Mouse (Mus musculus): ENCODE data around the gene Spdye4a. TPM values are rescaled to one million over a fixed set of nuclear protein-coding genes. Genes with fewer than 3 reads are reported as not detected.
A peak's percentile ranks its signal among the peaks of the same experiment; 100 is the strongest.

The Spdye4a gene
- not detected in 2 replicates for polyA plus RNA-seq (2015; fragmentation: Nextera tagmentation; extraction: Ambion mirVana)

DNA sequence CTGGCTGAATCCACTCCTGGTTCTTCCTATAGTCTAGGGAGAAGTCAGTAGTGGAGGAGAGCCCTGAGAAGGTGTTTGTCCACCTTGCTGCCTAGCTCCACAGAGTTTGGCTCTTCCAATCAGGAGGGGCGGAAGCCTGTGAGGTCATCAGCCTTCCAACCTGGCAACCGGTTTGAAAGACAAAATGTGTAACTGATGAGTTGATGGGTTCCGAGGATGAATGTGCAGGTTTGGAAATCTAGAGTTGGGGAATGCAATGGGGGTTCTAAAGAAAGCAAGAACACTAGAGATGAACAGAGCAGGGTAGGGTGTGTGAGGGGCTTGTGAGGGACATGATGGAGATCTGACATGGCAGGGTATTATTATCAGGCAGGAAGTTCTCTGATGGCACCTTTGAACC is at the start of gene Spdye4a:
TSS of gene Spdye4a (minus strand) at position 101 of the 400 bp plus-strand sequence.
- no peak for DNase-seq (ENCODE audit: low spot score)

DNA sequence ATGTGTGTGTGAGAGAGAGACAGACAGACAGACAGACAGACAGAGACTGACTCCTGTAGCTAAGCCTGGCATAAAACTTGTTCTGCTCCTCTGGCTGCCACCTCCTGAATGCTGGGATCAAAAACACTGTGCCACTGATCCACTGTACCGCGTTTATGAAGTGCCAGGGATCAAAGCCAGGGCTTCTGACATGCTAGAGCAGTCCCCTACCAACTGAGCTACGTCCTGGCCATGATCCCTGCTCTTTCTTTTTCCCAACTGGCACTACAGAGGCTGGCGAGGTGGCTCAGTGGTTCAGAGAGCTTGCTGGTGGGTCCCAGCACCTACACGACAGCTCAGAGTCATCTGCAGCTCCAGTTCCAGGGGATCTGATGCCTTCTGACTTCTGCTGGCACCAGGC is 49.1 kb upstream of the Spdye4a start:
- DNase-seq (ENCODE audit: low spot score) = no peak

DNA sequence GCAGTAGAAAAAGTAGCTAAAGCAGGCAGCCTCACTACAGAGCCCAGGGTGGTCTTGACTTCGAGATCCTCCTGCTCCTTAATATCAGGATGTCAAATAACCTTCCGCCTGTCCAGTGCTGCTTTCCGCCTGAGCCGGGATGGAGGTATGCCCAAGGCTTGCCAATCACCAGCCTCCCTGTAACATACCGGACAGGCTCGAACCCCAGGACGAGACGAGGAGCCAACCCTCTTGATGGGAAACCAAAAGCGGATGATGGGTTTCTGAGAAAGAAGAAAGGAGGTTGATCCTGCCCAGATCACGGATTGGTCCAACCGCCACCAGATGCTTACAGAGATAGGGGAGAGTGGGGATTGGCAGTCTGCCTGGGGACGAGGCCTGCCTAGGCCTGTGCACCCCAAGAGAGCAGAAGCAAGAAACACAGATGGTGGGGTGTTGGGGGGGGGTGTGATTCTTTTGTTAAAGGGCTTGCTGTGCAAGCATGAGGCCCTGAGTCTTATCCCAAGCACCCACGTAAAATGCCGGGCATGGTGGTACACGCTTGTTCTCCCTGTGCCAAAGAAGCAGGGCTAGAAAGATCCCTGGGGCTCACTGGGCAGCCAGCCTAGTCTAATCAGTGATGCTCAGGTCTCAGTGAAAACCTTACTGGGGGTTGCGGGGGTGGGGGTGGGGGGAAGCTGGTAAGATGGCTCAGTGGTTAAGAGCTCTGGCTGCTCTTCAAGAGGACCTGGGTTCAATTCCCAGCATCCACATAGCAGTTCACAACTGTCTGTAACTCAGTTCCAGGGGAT is 46.0 kb upstream of the Spdye4a start:
- no peak for DNase-seq (ENCODE audit: low spot score)

DNA sequence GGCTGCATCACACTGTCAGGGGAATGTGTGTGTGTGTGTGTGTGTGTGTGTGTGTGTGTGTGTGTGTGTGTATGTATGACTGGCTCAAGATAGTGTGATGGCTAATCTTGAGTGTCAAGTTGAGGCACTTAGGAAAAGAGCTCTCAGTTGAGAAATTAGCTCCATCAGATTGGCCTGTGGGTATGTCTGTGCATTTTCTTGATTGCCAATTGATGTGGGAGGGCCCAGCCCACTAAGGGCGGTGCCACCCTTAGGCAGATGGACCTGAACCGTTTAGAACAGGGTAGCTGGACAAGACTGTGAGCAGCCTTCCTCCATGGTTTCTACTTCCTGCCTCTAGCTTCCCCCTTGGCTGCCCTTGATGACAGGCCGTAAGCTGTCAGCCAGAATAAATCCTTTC is 45.4 kb upstream of the Spdye4a start:
- no peak for DNase-seq (ENCODE audit: low spot score)

DNA sequence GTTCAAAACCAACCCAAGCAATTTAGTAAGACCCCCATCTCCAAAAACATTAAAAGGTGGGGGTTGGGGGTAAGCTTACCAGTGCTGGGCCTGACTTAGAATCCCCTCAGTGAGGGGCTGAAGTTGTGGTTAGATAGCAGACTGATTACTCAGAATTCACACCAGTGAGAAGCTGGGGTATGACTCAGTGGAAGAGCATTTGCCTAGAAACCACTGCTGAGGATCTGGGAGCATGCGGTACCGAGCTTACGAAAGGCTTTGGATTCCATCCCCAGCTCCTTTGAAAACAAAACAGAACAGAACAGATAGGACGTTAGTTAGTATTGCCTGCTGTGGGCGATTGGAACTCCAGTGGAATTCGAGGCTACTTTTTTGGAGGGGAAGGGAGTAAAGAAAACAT is 45.0 kb upstream of the Spdye4a start:
- DNase-seq (ENCODE audit: low spot score) = no peak

DNA sequence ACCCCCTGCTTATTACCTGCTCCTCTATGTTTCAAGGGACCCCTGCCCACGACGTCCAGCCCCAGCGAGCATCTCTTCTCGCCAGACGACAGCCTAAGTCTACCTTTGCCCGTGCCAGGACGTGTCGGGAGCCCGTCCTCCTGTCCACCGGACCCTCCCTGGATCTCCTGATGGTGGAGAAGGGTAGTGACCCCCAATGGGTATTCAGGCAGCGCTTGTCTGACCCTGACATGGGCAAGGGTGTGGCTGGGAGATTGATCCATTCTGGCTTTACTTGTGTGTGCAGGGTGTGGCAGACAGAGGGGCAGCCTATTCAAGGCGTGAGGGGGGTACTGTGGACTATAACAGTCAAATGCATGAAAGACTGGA is 43.4 kb upstream of the Spdye4a start:
- DNase-seq (ENCODE audit: low spot score) = no peak

DNA sequence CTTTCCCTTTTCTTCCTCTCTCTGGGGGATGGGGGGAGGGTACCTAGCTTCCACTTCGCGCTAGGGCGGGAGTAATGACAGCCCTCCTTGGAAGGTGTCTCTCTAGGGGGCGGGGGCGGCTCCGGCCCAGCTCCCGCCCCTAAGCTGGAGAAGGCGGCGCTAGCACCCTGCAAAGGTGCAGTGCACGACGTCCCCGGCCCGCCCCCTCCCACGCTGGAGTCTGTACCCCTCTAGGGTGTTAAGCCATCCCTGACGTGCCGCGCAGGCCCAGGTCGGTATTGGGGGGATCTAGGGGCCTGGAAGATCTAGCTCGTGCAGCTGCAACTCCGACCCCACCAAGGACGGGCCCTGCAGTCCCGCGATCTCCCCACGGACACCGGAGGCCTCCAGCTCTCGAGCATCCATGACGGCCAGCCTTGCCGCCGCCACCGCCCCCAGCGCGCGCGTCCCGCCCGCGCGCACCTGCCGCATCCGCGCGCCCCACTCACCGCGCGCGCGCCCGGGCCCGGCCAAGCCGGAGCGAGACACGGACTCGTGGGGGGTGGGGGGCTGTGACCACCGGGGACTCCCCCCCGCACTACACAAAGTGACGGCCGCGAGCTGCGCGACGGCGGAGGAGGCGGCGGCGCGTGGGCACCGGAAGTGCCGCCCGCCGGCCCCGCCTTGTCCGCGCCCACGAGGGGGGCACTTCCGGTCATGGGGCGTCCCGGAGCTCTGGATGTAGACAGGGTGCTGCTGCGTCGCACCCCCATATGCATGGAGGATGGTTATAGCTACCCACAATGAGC is 42.9 kb upstream of the Spdye4a start, which contains the start of gene Zfp316:
TSS of gene Zfp316 (minus strand) at position 660 of the 788 bp plus-strand sequence.
- peak; percentile 38 for DNase-seq (ENCODE audit: low spot score)

DNA sequence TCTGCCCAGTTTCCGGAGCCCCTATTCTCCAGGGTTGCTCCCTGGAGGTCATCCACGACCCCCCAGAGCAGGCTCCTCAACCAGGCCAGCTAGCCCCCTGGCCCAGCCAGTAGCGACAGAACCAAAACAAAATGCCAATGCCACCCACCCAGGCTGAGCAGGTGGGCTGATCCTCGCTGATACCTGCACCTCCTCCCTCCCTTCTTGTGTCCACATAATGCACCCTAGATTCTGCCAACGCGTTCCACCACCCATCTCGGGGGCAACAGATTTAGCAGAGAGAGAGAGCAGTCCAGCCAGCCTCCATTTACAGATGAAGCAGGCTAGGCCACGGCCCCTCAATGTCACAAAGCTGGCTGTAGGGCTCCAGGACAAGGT is 42.3 kb upstream of the Spdye4a start:
- DNase-seq (ENCODE audit: low spot score) = no peak

DNA sequence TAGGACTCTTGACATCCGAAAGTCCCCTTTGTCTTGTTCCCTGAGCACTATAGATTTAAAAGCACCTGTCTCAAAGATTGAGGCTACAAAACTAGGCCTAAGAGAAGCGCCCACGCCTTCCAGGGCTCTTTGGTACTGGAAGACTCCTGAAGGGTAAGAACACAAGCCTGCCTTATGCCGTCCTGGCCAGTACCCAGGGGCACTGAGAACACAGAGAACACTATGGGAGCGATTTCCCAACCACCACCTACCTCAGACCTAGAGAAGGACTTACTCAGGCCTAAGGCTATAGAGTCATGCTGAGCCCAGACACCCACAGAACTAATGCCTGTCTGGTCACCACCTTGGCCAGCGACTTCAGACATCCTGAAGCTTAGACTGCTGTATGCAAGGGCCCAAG is 40.1 kb upstream of the Spdye4a start:
- DNase-seq (ENCODE audit: low spot score) = no peak

DNA sequence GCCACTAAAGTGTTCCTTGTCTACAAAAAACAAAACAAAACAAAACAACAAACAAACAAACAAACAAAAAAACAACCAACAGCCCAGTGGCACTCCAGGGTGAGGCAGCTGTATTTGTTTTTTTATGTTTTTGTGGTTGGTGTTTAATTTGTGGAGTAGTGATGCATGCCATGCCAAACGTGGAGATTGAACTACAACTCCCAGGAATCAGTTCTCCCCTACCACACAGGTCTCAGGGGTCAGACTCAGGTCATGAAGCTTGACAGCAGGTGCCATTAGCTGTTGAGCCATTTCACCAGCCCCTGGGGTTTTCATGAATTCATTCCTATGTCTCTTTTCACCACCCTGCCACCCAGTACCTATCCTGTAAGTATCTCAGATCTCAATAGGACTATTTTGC is 38.7 kb upstream of the Spdye4a start:
- DNase-seq (ENCODE audit: low spot score) = no peak

DNA sequence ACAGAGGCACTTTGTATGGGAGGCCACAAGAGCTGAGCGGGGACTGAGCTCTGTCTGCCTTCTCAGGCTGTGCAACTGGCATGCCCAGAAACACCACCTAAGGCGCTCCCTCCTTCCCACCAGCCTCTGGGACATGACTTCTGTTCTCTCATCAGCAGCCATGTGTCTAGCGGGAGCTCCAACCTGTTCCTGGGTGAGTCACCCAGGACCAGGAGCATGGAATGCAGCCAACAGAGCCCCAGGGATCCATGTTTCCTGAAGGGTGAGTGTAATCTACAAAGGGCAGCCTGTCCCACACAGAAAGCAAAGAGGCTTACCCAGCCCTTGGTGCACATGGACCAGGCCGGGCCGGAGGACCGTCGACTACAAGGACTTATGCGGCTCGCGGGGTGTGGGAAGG is 38.0 kb upstream of the Spdye4a start:
- no peak for DNase-seq (ENCODE audit: low spot score)

DNA sequence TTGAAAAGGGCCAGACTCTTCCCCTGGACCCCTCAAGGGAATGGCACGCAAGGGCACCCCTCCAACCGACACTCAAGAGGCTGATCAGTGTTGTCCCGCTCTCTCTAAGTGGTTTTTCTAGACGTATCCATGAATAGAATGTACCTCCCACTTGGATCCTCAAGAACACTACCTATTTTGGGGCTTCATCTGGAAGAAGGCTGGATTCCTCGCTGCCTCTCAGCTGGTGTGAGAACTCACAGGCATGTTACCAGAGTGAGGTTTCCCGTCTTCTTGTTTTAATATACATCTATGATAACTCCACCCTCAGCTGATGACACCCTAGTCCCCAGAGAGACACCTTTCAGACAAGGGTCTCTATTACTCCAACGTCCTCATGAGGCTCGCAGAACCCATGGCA is 34.9 kb upstream of the Spdye4a start:
- no peak for DNase-seq (ENCODE audit: low spot score)

DNA sequence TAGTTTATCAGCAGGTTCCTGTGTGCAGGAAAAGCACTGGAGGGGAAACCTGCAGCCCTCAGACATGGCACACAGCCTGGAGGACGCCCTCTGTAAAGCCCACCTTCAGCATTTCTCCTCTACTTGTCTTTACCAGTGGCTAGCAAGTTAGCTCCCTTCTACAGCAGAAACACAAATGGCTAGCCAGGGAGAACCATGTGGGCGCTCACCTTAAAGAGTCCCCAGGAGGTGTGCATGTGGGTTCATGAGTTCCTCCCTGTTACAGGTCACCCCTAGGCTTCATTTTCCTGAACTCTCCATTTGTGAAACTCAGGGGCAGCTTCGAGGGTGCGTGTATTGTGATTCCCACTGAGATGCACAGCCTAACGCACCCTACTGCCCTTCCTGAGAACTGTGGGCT is 29.1 kb upstream of the Spdye4a start:
- no peak for DNase-seq (ENCODE audit: low spot score)

DNA sequence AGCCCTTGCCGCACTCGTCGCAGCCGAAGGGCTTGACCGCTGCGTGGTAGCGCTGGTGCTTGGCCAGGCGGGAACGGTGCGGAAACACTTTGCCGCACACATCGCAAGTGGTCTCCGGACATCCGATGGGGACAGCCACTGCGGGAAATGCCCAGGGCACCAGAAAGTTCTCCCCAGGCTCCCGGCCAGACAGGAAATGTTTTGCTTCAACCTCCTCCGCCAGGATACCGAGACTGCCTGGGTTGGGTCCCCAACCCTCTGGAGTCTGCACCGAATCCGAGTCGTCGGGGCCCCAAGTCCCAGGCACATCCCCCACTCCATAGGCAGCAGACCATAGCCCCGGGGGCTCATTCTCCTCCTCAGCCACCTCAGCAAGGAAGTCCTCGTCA is 28.4 kb upstream of the Spdye4a start:
- DNase-seq (ENCODE audit: low spot score) = no peak

DNA sequence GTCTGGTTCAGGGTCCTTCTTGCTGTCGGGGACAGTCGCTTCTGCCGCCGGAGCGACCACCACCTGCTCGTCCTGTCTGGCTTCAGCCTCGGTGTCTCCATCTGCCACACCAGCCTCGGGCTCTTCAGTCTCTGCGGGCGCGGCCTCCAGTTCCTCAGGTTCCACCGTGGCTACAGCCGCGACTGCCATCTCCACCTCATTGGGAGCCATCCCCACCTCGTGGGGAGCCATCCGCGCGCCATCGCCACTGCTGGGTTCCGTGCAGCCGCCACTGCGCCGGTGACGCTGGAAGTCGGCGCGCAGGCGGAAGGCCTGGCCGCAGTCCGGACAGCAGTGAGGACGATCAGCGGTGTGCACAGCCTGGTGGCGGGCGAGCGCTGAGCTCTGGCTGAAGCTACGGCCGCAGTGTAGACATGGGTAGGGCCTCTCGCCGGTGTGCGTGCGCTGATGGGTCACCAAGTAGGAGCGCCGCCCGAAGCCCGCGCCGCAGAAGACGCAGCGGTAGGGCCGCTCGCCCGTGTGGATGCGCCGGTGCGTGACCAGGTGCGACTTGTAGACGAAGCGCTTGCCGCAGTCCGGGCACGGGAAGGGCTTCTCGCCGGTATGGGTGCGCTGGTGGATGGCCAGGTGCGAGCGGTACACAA is 27.9 kb upstream of the Spdye4a start:
- no peak for DNase-seq (ENCODE audit: low spot score)

DNA sequence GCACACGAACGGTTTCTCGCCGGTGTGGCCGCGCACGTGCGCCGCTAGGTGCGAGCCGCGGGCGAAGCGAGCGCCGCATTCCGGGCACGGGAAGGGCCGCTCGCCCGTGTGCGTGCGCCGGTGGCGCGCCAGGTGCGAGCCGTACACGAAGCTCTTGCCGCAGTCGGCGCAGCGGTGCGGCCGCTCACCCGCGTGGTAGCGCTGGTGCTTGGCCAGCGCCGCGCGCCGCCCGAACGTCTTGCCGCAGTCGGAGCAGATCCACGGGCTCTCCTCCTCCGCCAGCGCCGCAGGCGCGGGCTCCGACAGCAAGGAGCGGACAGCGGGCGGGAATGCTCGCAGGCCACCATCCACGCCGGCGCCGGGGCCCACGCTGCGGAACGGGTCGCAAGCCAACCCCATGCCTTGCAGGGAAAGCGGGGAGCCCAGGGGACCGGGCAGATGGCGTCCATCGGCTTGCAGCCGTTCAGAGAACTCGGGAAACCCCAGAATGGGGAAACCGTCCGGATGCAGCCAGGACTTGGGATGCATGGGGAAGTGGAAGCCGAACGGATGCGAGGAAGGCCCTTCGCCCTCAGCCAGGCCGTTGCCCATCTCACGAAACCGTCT is 27.3 kb upstream of the Spdye4a start:
- DNase-seq (ENCODE audit: low spot score) = no peak

DNA sequence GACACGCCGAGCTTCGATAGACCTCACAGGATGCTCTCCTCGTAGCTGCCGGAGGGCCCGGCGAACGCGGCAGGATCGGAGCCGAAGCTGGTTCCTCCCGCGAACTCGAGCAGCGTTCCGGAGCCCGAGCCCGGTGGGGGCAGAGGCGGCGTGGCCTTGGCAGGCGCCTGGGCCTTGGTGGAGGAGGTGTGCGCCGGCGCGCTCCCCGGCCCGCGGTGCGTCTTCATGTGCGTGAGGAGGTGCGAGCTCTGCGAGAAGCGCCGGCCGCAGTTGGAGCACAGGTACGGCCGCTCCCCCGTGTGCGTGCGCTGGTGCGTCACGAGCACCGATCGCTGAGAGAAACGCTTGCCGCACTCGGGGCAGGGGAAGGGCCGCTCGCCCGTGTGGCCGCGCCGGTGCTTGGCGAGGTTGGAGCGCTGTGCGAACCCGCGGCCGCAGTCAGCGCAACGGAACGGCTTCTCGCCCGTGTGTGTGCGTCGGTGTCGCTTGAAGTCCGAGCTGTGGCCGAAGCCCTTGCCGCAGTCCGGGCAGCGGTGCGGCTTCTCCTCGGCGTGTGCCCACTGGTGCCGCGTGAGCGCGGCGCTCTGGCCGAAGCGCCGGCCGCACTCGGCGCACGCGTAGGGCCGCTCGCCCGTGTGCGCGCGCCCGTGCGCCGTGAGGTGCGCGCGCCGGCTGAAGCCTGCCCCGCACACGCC is 26.6 kb upstream of the Spdye4a start:
- DNase-seq (ENCODE audit: low spot score) = no peak

DNA sequence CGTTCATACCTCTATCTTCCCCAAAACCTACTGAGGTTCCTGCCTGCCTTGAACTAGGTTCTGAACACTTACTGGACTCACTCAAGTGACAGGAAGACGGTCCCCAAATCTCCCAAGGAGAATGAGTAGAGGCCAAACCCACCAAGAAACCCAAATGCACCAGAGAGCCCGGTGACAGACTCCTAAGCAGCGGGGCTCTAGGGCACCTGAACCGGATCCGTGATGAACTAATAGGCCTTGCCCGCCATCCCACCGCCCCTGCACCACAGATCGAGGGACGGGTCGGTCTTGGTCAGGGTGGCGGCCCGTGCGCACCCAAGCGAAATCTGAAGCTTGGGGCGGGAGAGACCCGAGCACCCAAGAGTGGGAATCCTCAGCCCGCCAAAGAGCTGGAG is 26.1 kb upstream of the Spdye4a start:
- DNase-seq (ENCODE audit: low spot score) = no peak

DNA sequence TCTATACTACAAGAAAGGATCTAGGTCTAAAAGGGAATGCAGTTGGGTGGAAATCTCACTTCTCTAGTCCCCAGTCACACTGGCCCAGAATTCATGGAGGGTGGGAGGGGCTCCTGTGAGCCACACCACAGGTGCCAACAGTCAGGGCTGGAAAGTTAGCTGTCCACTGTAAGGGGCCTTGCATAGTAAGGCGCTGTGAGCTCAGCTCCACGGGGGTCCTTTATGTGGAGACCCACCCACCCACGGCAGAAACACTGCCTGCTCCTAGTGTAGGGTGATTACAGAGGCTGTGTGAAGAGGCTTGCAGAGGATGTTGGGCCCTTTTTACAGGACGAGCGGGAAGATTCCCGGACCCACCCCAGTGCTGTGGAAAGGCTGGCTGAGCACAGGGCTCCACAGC is 25.3 kb upstream of the Spdye4a start:
- DNase-seq (ENCODE audit: low spot score) = no peak

DNA sequence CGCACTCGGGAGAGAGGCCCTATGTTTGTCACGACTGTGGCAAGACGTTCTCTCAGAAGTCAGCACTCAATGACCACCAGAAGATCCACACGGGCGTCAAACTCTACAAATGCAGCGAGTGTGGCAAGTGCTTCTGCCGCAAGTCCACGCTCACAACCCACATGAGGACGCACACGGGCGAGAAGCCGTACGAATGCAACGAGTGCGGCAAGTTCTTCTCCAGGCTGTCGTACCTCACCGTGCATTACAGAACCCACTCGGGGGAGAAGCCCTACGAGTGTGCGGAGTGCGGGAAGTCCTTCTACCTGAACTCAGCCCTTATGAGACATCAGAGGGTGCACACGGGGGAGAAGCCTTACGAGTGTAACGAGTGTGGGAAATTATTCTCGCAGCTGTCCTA is 18.2 kb upstream of the Spdye4a start:
- DNase-seq (ENCODE audit: low spot score) = no peak

DNA sequence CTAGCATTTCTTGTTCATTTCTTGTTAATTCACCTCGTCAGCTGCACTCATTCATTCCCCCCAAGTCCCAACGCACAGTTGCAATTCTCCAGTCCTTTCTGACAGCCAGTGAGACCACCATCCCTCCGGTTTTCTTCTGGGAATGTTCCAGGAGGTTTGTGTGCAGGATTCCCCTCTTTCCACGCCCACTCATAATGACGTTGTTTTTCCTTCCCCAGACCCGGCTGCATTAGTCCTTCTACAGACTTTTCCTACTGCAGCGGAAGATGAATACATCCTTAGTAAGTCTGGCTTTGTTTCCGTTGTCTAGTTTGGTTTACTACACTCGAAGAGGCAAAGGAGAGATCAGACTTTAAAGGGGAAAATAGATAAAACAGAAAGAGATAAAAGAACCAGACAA is 9.3 kb upstream of the Spdye4a start:
- no peak for DNase-seq (ENCODE audit: low spot score)
